ENCODE assay signal across 10 mouse cellular contexts in genomic region chr6:127735130-127735981, GRCm38 (mm10). TPM values are rescaled to one million over a fixed set of nuclear protein-coding genes. Genes with fewer than 3 reads are reported as not detected.
DNase-seq lines count a peak whose midpoint lies in the region; ATAC-seq lines count a peak whose summit lies in the region.
"Had no signal": no experiment of that assay in that cellular context is flagged by ENCODE, and none has a peak within 500 bp of the region (broad histone marks: within the 10 kb centered on the region; RNA-seq: fewer than 3 reads in every experiment).

No protein-coding gene starts in this region.

- no peaks in the 10 kb centered on the region for H3K9me3 ChIP-seq in limb, embryonic 11.5 days (ENCODE audit: control insufficient read depth, low read length)
- no peaks in the 10 kb centered on the region for H3K9me3 ChIP-seq in limb, embryonic 10.5 days (replicated peaks)
- no peaks in the 10 kb centered on the region for H3K9me3 ChIP-seq in neural tube, embryonic 14.5 days (ENCODE audit: control insufficient read depth, low read length)

- no peak overlapping the region for H3K9ac ChIP-seq in limb, embryonic 11.5 days (ENCODE audit: low read length)
- H3K9ac ChIP-seq in neural tube, embryonic 14.5 days (replicated peaks; ENCODE audit: low read depth, low read length), result no peak overlapping the region
- H3K9ac ChIP-seq: liver, embryonic 14.5 days had no signal

- H3K27ac ChIP-seq in limb, embryonic 11.5 days (replicated peaks; ENCODE audit: low read depth, low read length), result no peak overlapping the region
- no peak overlapping the region for H3K27ac ChIP-seq in limb, embryonic 10.5 days
- peak overlapping the region; percentile 68 for H3K27ac ChIP-seq in neural tube, embryonic 14.5 days (ENCODE audit: low read depth, low read length)
- H3K27ac ChIP-seq: liver, embryonic 14.5 days had no signal

- peak; percentile 18 for DNase-seq in embryo, embryonic 10.5 days (ENCODE audit: low spot score)
- DNase-seq in embryo, embryonic 9.5 days (ENCODE audit: extremely low spot score), result no peak
- DNase-seq in limb, embryonic 11.5 days (ENCODE audit: low spot score), result peak; percentile 26
- no peak for DNase-seq in limb, embryonic 10.5 days (ENCODE audit: low spot score)
- peak; percentile 9 for DNase-seq in kidney, postnatal 10 days
- DNase-seq in spleen, postnatal 36 days (ENCODE audit: low spot score in 2 of 2), result no peak
- no peak for DNase-seq in spleen, postnatal 14 days (ENCODE audit: low spot score in 2 of 2)
- DNase-seq: layer of hippocampus, postnatal 36 days had no signal

- no peaks in the 10 kb centered on the region for H3K4me1 ChIP-seq in limb, embryonic 11.5 days (ENCODE audit: control insufficient read depth, insufficient read depth, low read length)
- H3K4me1 ChIP-seq in limb, embryonic 10.5 days, result peaks cover 16% of the 10 kb centered on the region
- peaks cover 16% of the 10 kb centered on the region; the same call in 1 of the 2 replicates for H3K4me1 ChIP-seq in neural tube, embryonic 14.5 days (ENCODE audit: control insufficient read depth, insufficient read depth, low read length)

- H3K4me3 ChIP-seq in limb, embryonic 11.5 days (ENCODE audit: low read depth, low read length), result no peak overlapping the region
- H3K4me3 ChIP-seq in limb, embryonic 10.5 days, result no peak overlapping the region
- H3K4me3 ChIP-seq in neural tube, embryonic 14.5 days (ENCODE audit: low read depth, low read length), result no peak overlapping the region

- H3K27me3 ChIP-seq in limb, embryonic 11.5 days (ENCODE audit: control insufficient read depth, insufficient read depth, low read length), result no peaks in the 10 kb centered on the region
- peaks cover 6% of the 10 kb centered on the region; the same call in 1 of the 2 replicates for H3K27me3 ChIP-seq in limb, embryonic 10.5 days (ENCODE audit: low read depth, poor library complexity, severe bottlenecking)
- no peaks in the 10 kb centered on the region for H3K27me3 ChIP-seq in neural tube, embryonic 14.5 days (ENCODE audit: control insufficient read depth, insufficient read depth, low read length)

- no peak overlapping the region for H3K4me2 ChIP-seq in limb, embryonic 11.5 days (ENCODE audit: low read depth, severe bottlenecking)
- no peak overlapping the region for H3K4me2 ChIP-seq in neural tube, embryonic 14.5 days (ENCODE audit: low read depth, low read length)

- H3K36me3 ChIP-seq in limb, embryonic 11.5 days (ENCODE audit: control insufficient read depth, insufficient read depth, low read length), result no peaks in the 10 kb centered on the region
- no peaks in the 10 kb centered on the region for H3K36me3 ChIP-seq in limb, embryonic 10.5 days
- H3K36me3 ChIP-seq in neural tube, embryonic 14.5 days (ENCODE audit: control insufficient read depth, insufficient read depth, low read length), result no peaks in the 10 kb centered on the region

- peak; percentile 31; the same call in 1 of the 2 replicates for ATAC-seq in limb, embryonic 11.5 days (ENCODE audit: insufficient number of reproducible peaks, low FRiP score, low TSS enrichment, low read depth)
- peak; percentile 75 for ATAC-seq in neural tube, embryonic 14.5 days (ENCODE audit: low read depth)

- WGBS in limb, embryonic 11.5 days, result 65% methylated on average over 13 of the region's 13 CpGs
- 74% methylated on average over 13 of the region's 13 CpGs for WGBS in limb, embryonic 10.5 days
- WGBS in neural tube, embryonic 14.5 days, result 19% methylated on average over 13 of the region's 13 CpGs

RNA-seq across cellular contexts. Expression of gene Prmt8, which starts 33.9 kb away (rescaled TPM):
- polyA plus RNA-seq in limb, embryonic 11.5 days (2014; fragmentation: Nextera tagmentation; extraction: Ambion mirVana), result 0.13 TPM in 1 of 2 replicates, not detected in the other
- not detected in 2 replicates for polyA plus RNA-seq in limb, embryonic 10.5 days (2016; fragmentation: Nextera tagmentation; extraction: Ambion mirVana)
- 43.6 and 45.9 TPM in 2 replicates for polyA plus RNA-seq in neural tube, embryonic 14.5 days (2014; fragmentation: Nextera tagmentation; extraction: Ambion mirVana)

Comparison
In these comparisons a context has a peak if more than half of its experiments do, and no peak if none do; other contexts are left out.
1. DNase-seq: peak in embryo, embryonic 10.5 days (single experiment), limb, embryonic 11.5 days (single experiment) and kidney, postnatal 10 days (single experiment); none in embryo, embryonic 9.5 days (single experiment), limb, embryonic 10.5 days (single experiment), spleen, postnatal 36 days (0 of 2) and spleen, postnatal 14 days (0 of 2).
2. RNA of gene Prmt8, which starts 33.9 kb away (polyA plus RNA-seq): 43.6 to 45.9 TPM in neural tube, embryonic 14.5 days; 0.13 TPM in limb, embryonic 11.5 days and not detected in limb, embryonic 10.5 days; every median in the first group is over 10 times any median in the second.